Mouse (Mus musculus): Measurements from ENCODE around the gene Zfp281.

- no peak for TF ChIP-seq POLR2A (IDR thresholded peaks at IDR 0.05; ENCODE audit: insufficient read depth, low read depth, low read length)
- no peak for TF ChIP-seq CTCF (IDR thresholded peaks at IDR 0.05; ENCODE audit: insufficient read depth, low read depth, low read length)
Observed at GRCm38 (mm10) chr1:136627591-136627990, 2.9 kb downstream of the Zfp281 start.

All from olfactory bulb, adult 2 months (tissue).